Mouse (Mus musculus) limb, embryonic 14.5 days (tissue): Measurements from ENCODE around the gene Wwp2. TPM values are rescaled to one million over a fixed set of nuclear protein-coding genes. Genes with fewer than 3 reads are reported as not detected.
A peak's percentile ranks its signal among the peaks of the same experiment; 100 is the strongest.

Source experiments
- ATAC-seq: fragments of 200-750 bp; cut with Nextera tagmentation; 2 replicates; pipeline ENCODE4 v1.8.0; 2017; ENCODE audit warnings: low read depth, moderate number of reproducible peaks, moderate TSS enrichment; ENCODE audit not compliant: low FRiP score
- DNase-seq: peaks from one replicate; pipeline ENCODE4 v3.0.0-alpha.2; 2015; ENCODE audit warnings: low spot score
- H3K27ac ChIP-seq: fragments of 300-500 bp; sonication (generic); replicated peaks from 2 replicates; pipeline ENCODE4 v1.5.1; 2014; ENCODE audit warnings: low read depth, mild to moderate bottlenecking, low read length, moderate library complexity, mixed read lengths
- H3K27me3 ChIP-seq: fragments of 300-500 bp; sonication (generic); 2 replicates; pipeline ENCODE4 v1.6.1; 2014; ENCODE audit warnings: low read length, mixed read lengths; ENCODE audit not compliant: control insufficient read depth, insufficient read depth
- H3K36me3 ChIP-seq: fragments of 300-500 bp; sonication (generic); 2 replicates; pipeline ENCODE4 v1.6.1; 2014; ENCODE audit warnings: mild to moderate bottlenecking, low read length, moderate library complexity, mixed read lengths; ENCODE audit not compliant: control insufficient read depth, insufficient read depth
- H3K4me1 ChIP-seq: fragments of 300-500 bp; sonication (generic); 2 replicates; pipeline ENCODE4 v1.6.1; 2014; ENCODE audit warnings: antibody characterized with exemption, low read length, mixed read lengths; ENCODE audit not compliant: control insufficient read depth, insufficient read depth
- H3K4me2 ChIP-seq: fragments of 300-500 bp; sonication (generic); replicated peaks from 2 replicates; pipeline ENCODE4 v1.6.1; 2014; ENCODE audit warnings: low read depth, mild to moderate bottlenecking, low read length, moderate library complexity; ENCODE audit not compliant: severe bottlenecking
- H3K4me3 ChIP-seq: fragments of 300-500 bp; sonication (generic); replicated peaks from 2 replicates; pipeline ENCODE4 v1.5.1; 2014; ENCODE audit warnings: low read length
- H3K9ac ChIP-seq: fragments of 300-500 bp; sonication (generic); 2 replicates; pipeline ENCODE4 v1.6.1; 2014; ENCODE audit warnings: mild to moderate bottlenecking, low read depth, low read length, moderate library complexity; ENCODE audit not compliant: severe bottlenecking
- H3K9me3 ChIP-seq: fragments of 300-500 bp; sonication (generic); 2 replicates; pipeline ENCODE4 v1.6.1; 2016; ENCODE audit warnings: low read length; ENCODE audit not compliant: control insufficient read depth
- POLR2A ChIP-seq: fragments of 200-500 bp; IDR thresholded peaks from 2 replicates; pipeline ENCODE4 v1.8.0; 2012; ENCODE audit warnings: inconsistent platforms, mild to moderate bottlenecking, moderate library complexity, borderline replicate concordance; ENCODE audit not compliant: insufficient read depth, insufficient read length; ENCODE audit errors: extremely low read depth
- WGBS: fragments of 180-500 bp; shearing (Covaris S2); extraction: QIAGEN DNeasy Blood & Tissue Kit; methylation state at CpG from one replicate; pipeline ENCODE4 v1.1.7; 2014; 5-methylcytosine and 5-hydroxymethylcytosine counted together
- microRNA counts: library from miRNA; unstranded; fragments of <30 nt; microRNA quantifications from one replicate; lab custom pipeline; 2016
- microRNA-seq: library from miRNA; unstranded; fragments of <30 nt; microRNA quantifications from one replicate; pipeline ENCODE4, GENCODE M21; 2016
- polyA plus RNA-seq, 2 experiments: library from polyadenylated mRNA; depleted of rRNA in 1 of 2; stranded (reverse) in 1 of 2; unstranded in 1 of 2; fragments of >200 nt; fragmentation: Nextera tagmentation in 1 of 2; extraction: Ambion mirVana in 1 of 2; gene quantifications; 2 replicates each; pipeline versions ENCODE4 v1.2.1 to v1.2.3; 2012 to 2014

Gene Wwp2
- polyA plus RNA-seq, 2 experiments: 153 to 315 TPM

- Histone ChIP-seq H3K4me3 (no peak overlapping the region), H3K4me2 (no peak overlapping the region), H3K9ac (no peak overlapping the region), H3K27me3 (no peaks in the 10 kb centered on the region), H3K9me3 (no peaks in the 10 kb centered on the region), H3K27ac (no peak overlapping the region), H3K36me3 (no peaks in the 10 kb centered on the region), H3K4me1 (no peaks in the 10 kb centered on the region)
- 75% methylated on average over 6 of the region's 6 CpGs for WGBS
- DNase-seq: no peak
- TF ChIP-seq POLR2A: no peak
- no peak for ATAC-seq
Observed at GRCm38 (mm10) chr8:107593967-107594729, 158.0 kb downstream of the Wwp2 start.

- ATAC-seq (no peak), DNase-seq (no peak)
- Histone ChIP-seq H3K4me1 (no peaks in the 10 kb centered on the region), H3K36me3 (no peaks in the 10 kb centered on the region), H3K4me3 (no peak overlapping the region), H3K27ac (no peak overlapping the region), H3K9ac (no peak overlapping the region), H3K9me3 (no peaks in the 10 kb centered on the region), H3K27me3 (no peaks in the 10 kb centered on the region), H3K4me2 (no peak overlapping the region)
- WGBS: 82% methylated on average over 6 of the region's 6 CpGs
- no peak for TF ChIP-seq POLR2A
Observed at GRCm38 (mm10) chr8:107594817-107595216, 158.7 kb downstream of the Wwp2 start.

- ATAC-seq (no peak), DNase-seq (no peak)
- 74% methylated on average over 1 of the region's 1 CpGs for WGBS
- Histone ChIP-seq H3K9ac (no peak overlapping the region), H3K4me1 (no peaks in the 10 kb centered on the region), H3K9me3 (no peaks in the 10 kb centered on the region), H3K36me3 (no peaks in the 10 kb centered on the region), H3K27me3 (no peaks in the 10 kb centered on the region), H3K27ac (no peak overlapping the region), H3K4me3 (no peak overlapping the region), H3K4me2 (no peak overlapping the region)
- no peak for TF ChIP-seq POLR2A
Observed at GRCm38 (mm10) chr8:107597731-107598130, 161.6 kb downstream of the Wwp2 start.

- Histone ChIP-seq H3K27ac (no peak overlapping the region), H3K9ac (no peak overlapping the region), H3K4me1 (no peaks in the 10 kb centered on the region), H3K27me3 (no peaks in the 10 kb centered on the region), H3K4me2 (no peak overlapping the region), H3K4me3 (no peak overlapping the region), H3K36me3 (no peaks in the 10 kb centered on the region), H3K9me3 (no peaks in the 10 kb centered on the region)
- no peak for TF ChIP-seq POLR2A
- ATAC-seq (no peak), DNase-seq (no peak)
- 89% methylated on average over 9 of the region's 9 CpGs for WGBS
Observed at GRCm38 (mm10) chr8:107599691-107600090, 163.5 kb downstream of the Wwp2 start.

- H3K9ac ChIP-seq: no peak overlapping the region
- no peak for TF ChIP-seq POLR2A
- no peaks in the 10 kb centered on the region for H3K9me3 ChIP-seq
- peaks cover 6% of the 10 kb centered on the region; the same call in 1 of the 2 replicates for H3K4me1 ChIP-seq
- H3K36me3 ChIP-seq: no peaks in the 10 kb centered on the region
- DNase-seq (peak; percentile 91), ATAC-seq (no peak)
- 1% methylated on average over 7 of the region's 7 CpGs for WGBS
- H3K27me3 ChIP-seq: no peaks in the 10 kb centered on the region
- H3K4me3 ChIP-seq: no peak overlapping the region
- H3K27ac ChIP-seq: no peak overlapping the region
- H3K4me2 ChIP-seq: no peak overlapping the region
Observed at GRCm38 (mm10) chr8:107603026-107603425, 166.9 kb downstream of the Wwp2 start.

MicroRNA genes within 50 kb of the gene (microRNA counts, 519-probe panel; counts per million panel counts)
- microRNA mmu-miR-140 (lab: Ali Mortazavi, UCI): 4,931 counts per million, percentile 94 among the panel's probes with 10 or more counts

Small RNA genes within 50 kb of the gene (microRNA-seq; reads per million reads assigned to microRNA genes)
- 58,629 reads per million, percentile 100 among the genes with 10 or more reads in this experiment for gene Mir140

Other genes with a start within 250 kb of the Wwp2 start
- 70.1 and 94.1 TPM in 2 replicates for gene Nfat5, start 142.9 kb upstream of the Wwp2 start, polyA plus RNA-seq (2012; rRNA removed)
- 17.6 and 23.1 TPM in 2 replicates for gene Nfat5, start 142.9 kb upstream of the Wwp2 start, polyA plus RNA-seq (2014; fragmentation: Nextera tagmentation; extraction: Ambion mirVana)
- gene Nqo1, start 33.2 kb upstream of the Wwp2 start, polyA plus RNA-seq (2012; rRNA removed): 9.6 and 11.0 TPM in 2 replicates
- 15.0 and 17.0 TPM in 2 replicates for gene Nqo1, start 33.2 kb upstream of the Wwp2 start, polyA plus RNA-seq (2014; fragmentation: Nextera tagmentation; extraction: Ambion mirVana)
- gene Nob1, start 11.3 kb upstream of the Wwp2 start, polyA plus RNA-seq (2012; rRNA removed): 92.5 and 99.8 TPM in 2 replicates
- gene Nob1, start 11.3 kb upstream of the Wwp2 start, polyA plus RNA-seq (2014; fragmentation: Nextera tagmentation; extraction: Ambion mirVana): 51.8 and 57.2 TPM in 2 replicates
- 119 and 152 TPM in 2 replicates for gene Psmd7, start 152.1 kb downstream of the Wwp2 start, polyA plus RNA-seq (2012; rRNA removed)
- 281 and 303 TPM in 2 replicates for gene Psmd7, start 152.1 kb downstream of the Wwp2 start, polyA plus RNA-seq (2014; fragmentation: Nextera tagmentation; extraction: Ambion mirVana)